Mouse (Mus musculus) liver, embryonic 14.5 days (tissue): ENCODE results near the gene Stoml3.

Experiments used
- CTCF ChIP-seq: IDR thresholded peaks from 2 replicates; pipeline ENCODE4 v1.5.1; 2016; ENCODE audit warnings: antibody characterized with exemption, low read depth, control low read depth
- EP300 ChIP-seq: IDR thresholded peaks from 2 replicates; pipeline ENCODE4 v1.6.1; 2016; ENCODE audit warnings: antibody characterized with exemption, low read depth

GRCm38 (mm10) chr3:53532091-53532490 is 43.6 kb downstream of the Stoml3 start:
- TF ChIP-seq EP300 = no peak
- no peak for TF ChIP-seq CTCF
